Mouse (Mus musculus): ENCODE data around the gene Ipcef1. TPM values are rescaled to one million over a fixed set of nuclear protein-coding genes. Genes with fewer than 3 reads are reported as not detected.

Gene Ipcef1
- polyA plus RNA-seq, 1 experiment from 2014 or later = 1.2 TPM

DNA sequence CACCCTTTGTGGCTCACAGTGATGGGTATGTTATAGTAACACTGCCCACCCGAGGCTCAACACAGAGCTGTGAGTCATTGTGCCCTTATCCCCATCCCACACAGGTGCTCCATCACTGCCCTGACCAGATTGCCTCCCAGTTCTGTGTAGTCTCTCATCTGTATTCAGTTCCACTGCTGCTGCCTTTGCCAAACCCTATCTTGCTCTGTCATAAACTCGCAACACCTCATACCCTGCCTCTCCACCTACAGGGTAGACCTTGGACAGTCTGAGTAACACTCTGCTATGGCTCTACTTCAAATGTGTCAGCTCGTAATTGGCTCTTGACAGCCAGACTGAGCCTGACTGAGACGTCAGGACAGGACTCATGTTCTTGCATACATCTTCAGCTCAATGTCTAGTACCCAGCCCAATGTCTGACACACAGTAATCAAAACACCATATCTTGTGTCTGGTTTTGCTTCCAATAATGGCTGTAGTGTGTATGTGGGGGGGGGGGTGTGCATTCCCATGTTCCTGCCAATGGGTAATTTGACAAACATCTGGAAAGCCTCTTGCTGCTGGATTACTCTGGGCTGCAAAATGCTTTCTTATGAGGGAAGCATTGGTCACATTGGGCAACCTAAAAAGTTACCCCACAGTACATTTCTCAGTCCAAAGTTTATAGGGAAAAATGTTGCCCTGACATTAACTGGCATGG, 64.7 kb downstream of the Ipcef1 start:
- Histone ChIP-seq H3K4me3 (no peak overlapping the region), H3K9ac (no peak overlapping the region), H3K36me3 (no peaks in the 10 kb centered on the region), H3K9me3 (no peaks in the 10 kb centered on the region), H3K27ac (replicated peaks) (no peak overlapping the region), H3K27me3 (no peaks in the 10 kb centered on the region), H3K4me2 (no peak overlapping the region), H3K4me1 (replicated peaks) (no peaks in the 10 kb centered on the region)
- WGBS = 83% methylated on average over 4 of the region's 4 CpGs
- no peak for ATAC-seq (ENCODE audit: low read depth)

DNA sequence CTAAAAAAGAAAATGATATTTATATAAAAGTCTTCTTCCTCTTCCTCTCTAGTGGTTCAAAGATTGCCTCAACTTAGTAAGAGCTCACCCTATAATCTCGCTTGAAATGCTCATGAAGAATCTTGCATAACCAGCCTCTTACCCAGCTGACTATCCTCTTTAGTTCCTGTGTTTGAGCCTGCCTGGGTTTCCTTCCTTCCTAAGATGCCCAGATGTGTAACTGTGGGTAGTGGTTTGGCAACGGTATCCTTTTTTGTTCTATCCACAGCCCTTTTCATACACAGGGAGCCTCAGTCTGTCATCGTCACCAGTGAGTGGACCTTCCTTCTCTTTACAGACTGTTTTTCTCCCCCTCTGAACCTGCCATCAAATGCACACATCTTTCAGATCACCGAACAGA, 66.0 kb downstream of the Ipcef1 start:
- no peak for ATAC-seq (ENCODE audit: low read depth)
- 92% methylated on average over 4 of the region's 4 CpGs for WGBS
- H3K27ac ChIP-seq (replicated peaks) = no peak overlapping the region
- no peaks in the 10 kb centered on the region for H3K4me1 ChIP-seq (replicated peaks)
- H3K4me3 ChIP-seq = no peak overlapping the region
- H3K27me3 ChIP-seq = no peaks in the 10 kb centered on the region
- H3K9me3 ChIP-seq = no peaks in the 10 kb centered on the region
- no peak overlapping the region for H3K4me2 ChIP-seq
- no peak overlapping the region for H3K9ac ChIP-seq
- H3K36me3 ChIP-seq = no peaks in the 10 kb centered on the region

DNA sequence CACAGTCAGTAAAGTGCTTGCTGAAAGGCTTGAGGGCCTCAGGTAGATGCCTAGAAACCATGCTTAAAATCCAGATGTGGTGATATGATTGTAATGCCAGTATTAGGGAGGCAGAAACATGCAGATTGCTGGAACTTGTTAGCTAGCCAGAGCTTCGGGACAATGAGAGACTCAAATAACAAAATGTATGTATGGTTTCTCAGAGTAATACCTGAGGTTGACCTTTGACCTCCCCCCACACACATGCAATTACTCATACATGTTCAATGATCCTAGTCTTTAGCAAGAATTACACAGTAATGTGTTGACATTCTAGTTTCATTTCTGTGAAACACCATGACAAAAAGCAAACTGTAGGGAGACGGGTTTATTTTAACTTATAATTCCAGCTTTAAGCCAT, 68.8 kb downstream of the Ipcef1 start:
- H3K9me3 ChIP-seq = no peaks in the 10 kb centered on the region
- H3K4me1 ChIP-seq (replicated peaks) = no peaks in the 10 kb centered on the region
- no peak for ATAC-seq (ENCODE audit: low read depth)
- no peak overlapping the region for H3K27ac ChIP-seq (replicated peaks)
- no peak overlapping the region for H3K4me3 ChIP-seq
- no peak overlapping the region for H3K9ac ChIP-seq
- no peaks in the 10 kb centered on the region for H3K36me3 ChIP-seq
- no peak overlapping the region for H3K4me2 ChIP-seq
- no peaks in the 10 kb centered on the region for H3K27me3 ChIP-seq
- 90% methylated on average over 2 of the region's 2 CpGs for WGBS

DNA sequence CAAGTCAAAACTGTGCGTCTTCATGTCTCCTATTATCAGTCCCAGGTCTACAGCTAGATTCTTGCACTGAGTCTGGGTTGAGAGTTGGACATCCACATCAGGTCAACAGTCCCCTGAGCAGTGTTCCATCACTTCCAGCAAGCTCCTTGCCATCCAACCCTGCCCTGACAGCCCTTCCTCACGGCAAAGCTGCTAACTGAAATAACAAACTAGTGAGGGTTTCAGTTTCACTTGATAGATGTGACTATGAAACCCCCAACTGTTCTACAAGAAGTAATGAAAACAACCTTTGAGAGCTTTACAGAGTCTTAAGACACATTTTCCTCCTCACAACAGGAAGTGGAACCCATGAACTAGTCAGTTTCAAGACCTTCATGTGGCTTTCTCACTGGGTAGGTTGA, 69.5 kb downstream of the Ipcef1 start:
- Histone ChIP-seq H3K4me1 (replicated peaks) (no peaks in the 10 kb centered on the region), H3K36me3 (no peaks in the 10 kb centered on the region), H3K27ac (replicated peaks) (no peak overlapping the region), H3K4me2 (no peak overlapping the region), H3K9ac (no peak overlapping the region), H3K9me3 (no peaks in the 10 kb centered on the region), H3K27me3 (no peaks in the 10 kb centered on the region), H3K4me3 (no peak overlapping the region)
- ATAC-seq (ENCODE audit: low read depth) = no peak
- WGBS = 78% methylated on average over 2 of the region's 2 CpGs

DNA sequence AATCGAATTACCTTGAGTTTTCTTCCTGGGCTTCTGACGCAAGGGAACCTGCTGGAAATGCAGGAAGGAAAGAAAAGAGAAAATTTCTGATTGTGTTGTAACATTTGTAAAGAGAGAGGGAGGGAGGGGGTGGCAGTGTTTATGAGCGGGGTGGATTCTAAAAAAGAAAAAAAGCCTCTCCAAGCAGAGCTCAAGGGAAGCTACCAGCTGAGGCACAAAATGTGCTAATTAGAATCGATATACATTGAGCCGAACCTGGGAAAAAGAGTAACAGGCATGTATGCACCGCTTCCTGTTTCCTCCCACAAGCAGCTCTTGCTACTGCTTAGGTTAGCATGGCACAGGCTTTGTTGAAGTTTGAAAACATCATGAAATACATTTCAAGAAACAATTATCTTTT, 72.0 kb downstream of the Ipcef1 start:
- Histone ChIP-seq H3K36me3 (no peaks in the 10 kb centered on the region), H3K9ac (peak overlapping the region; percentile 58), H3K4me2 (peak overlapping the region; percentile 44), H3K27ac (replicated peaks) (peak overlapping the region; percentile 28; the same call in 1 of the 2 replicates), H3K9me3 (no peaks in the 10 kb centered on the region), H3K4me3 (peak overlapping the region; percentile 24), H3K4me1 (replicated peaks) (no peaks in the 10 kb centered on the region), H3K27me3 (no peaks in the 10 kb centered on the region)
- ATAC-seq (ENCODE audit: low read depth) = peak; percentile 59; the same call in 1 of the 2 replicates
- WGBS = 27% methylated on average over 6 of the region's 6 CpGs

DNA sequence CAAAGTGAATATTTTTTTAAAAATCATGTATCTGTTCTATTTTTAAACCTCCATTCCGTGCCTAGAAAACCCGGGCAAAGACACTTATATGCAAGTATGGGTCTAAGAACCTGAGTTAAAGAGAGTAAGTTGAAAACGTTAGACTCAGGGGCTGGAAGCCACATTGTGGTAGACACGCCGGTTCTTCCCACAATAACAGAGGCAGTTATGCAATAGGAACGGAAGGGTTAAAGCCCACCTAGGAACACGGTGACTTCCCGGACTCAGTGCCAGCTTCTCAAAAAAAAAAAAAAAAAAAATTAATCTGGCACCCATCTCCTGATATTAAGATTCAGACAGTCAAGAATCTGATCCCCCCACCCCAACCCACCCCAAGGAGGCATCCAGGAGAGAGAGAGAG, 72.5 kb downstream of the Ipcef1 start:
- Histone ChIP-seq H3K36me3 (no peaks in the 10 kb centered on the region), H3K4me3 (peak overlapping the region; percentile 24), H3K27ac (replicated peaks) (0 out of 2 replicates have a peak overlapping the region, but pooled peaks have one; percentile 28), H3K4me1 (replicated peaks) (no peaks in the 10 kb centered on the region), H3K27me3 (no peaks in the 10 kb centered on the region), H3K9ac (peak overlapping the region; percentile 58), H3K4me2 (peak overlapping the region; percentile 44), H3K9me3 (no peaks in the 10 kb centered on the region)
- 56% methylated on average over 8 of the region's 8 CpGs for WGBS
- ATAC-seq (ENCODE audit: low read depth) = no peak

DNA sequence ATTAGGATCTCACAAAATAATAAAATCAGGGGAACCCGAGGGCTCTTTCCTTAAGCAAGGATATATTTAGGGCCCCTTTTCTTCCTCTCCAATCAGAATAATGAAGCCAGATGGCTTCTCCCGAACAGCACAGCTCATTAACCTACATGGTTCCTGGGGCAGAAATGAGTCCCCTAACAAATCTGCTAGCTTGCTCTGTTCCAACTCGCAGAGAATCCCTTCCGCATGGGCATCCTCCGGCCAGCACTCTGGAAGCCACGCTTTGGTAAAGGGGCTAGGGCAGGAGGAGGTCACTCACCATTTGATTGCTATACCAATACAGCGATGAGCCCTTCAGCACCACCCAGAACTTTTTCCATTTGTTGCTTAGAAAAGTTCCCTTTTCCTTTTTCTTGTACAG, 73.1 kb downstream of the Ipcef1 start:
- Histone ChIP-seq H3K27me3 (no peaks in the 10 kb centered on the region), H3K9ac (no peak overlapping the region)

DNA sequence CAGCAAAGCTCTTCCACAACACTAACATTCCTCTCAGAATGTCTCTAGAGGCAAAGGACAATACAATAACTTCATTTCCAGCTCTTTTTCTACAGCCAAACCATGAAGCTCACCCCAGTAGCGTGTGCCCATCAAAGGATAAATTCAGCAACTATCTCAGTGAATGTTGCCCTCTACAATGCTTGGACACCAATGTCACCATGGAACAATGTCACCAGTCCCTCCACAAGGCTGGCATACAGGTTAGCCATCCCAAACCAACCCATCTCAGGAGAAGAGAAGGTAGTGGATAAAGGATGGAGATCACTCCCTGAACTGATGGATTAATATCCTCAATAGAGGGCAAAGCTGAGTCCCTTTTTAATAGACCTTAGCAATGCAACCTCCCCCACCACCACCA, 73.5 kb downstream of the Ipcef1 start:
- 94% methylated on average over 1 of the region's 1 CpGs for WGBS
- no peak overlapping the region for H3K27ac ChIP-seq (replicated peaks)
- no peaks in the 10 kb centered on the region for H3K27me3 ChIP-seq
- no peaks in the 10 kb centered on the region for H3K4me1 ChIP-seq (replicated peaks)
- no peak overlapping the region for H3K4me3 ChIP-seq
- ATAC-seq (ENCODE audit: low read depth) = peak; percentile 32; the same call in 1 of the 2 replicates
- no peak overlapping the region for H3K9ac ChIP-seq
- no peaks in the 10 kb centered on the region for H3K36me3 ChIP-seq
- H3K9me3 ChIP-seq = no peaks in the 10 kb centered on the region
- peak overlapping the region; percentile 7; the same call in 1 of the 2 replicates for H3K4me2 ChIP-seq

More for the DNA sequence above, 73.1 kb downstream of the Ipcef1 start:
- Histone ChIP-seq H3K4me3 (no peak overlapping the region), H3K36me3 (no peaks in the 10 kb centered on the region), H3K9me3 (no peaks in the 10 kb centered on the region), H3K4me2 (peak overlapping the region; percentile 44), H3K4me1 (replicated peaks) (no peaks in the 10 kb centered on the region), H3K27ac (replicated peaks) (0 out of 2 replicates have a peak overlapping the region, but pooled peaks have one; percentile 6)
- 61% methylated on average over 7 of the region's 7 CpGs for WGBS
- peak; percentile 72; the same call in 1 of the 2 replicates for ATAC-seq (ENCODE audit: low read depth)

DNA sequence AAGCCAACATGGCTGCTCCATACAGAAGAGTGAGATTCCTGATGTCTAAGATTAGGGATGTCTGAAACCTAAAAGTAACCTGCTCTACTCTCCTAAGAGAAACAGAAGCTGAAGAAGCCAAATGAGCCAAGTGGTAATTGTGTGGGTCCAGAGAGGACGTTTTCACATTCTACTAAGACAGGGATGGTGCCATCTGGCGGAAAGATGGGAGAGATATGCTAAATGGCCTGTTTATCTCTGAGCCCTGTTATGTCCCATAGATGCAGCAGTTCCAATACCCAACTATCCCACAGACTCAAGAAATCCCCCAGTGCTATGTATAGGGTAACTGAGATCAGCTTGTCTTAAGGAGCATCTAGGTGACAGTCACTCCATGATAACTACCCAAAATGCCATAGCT, 74.4 kb downstream of the Ipcef1 start:
- no peak overlapping the region for H3K4me2 ChIP-seq

DNA sequence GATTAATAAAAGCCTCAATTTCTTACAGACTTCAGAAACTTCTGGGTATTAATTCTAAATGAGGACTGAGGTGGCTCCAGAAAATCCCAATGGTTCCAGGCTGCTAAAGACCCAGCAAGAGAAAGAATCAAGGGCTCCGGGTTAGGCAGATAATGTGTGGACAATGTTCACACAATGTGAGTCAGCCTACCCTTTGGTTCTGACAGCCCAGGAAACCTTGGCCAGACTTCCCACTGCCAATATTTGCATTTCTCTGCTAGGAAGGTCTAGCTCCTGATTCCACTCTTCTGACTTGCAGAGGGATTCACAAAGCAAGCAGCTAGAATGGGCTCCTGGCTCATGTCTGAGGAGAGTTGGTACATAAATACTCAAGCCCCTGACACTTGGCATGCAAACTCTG, 83.9 kb downstream of the Ipcef1 start:
- no peak for ATAC-seq (ENCODE audit: low read depth)

More for the DNA sequence above, 74.4 kb downstream of the Ipcef1 start:
- WGBS = 86% methylated on average over 2 of the region's 2 CpGs
- no peak overlapping the region for H3K9ac ChIP-seq
- H3K27me3 ChIP-seq = no peaks in the 10 kb centered on the region
- no peak overlapping the region for H3K27ac ChIP-seq (replicated peaks)
- no peaks in the 10 kb centered on the region for H3K36me3 ChIP-seq
- no peak overlapping the region for H3K4me3 ChIP-seq
- H3K4me1 ChIP-seq (replicated peaks) = no peaks in the 10 kb centered on the region
- no peaks in the 10 kb centered on the region for H3K9me3 ChIP-seq
- ATAC-seq (ENCODE audit: low read depth) = no peak

DNA sequence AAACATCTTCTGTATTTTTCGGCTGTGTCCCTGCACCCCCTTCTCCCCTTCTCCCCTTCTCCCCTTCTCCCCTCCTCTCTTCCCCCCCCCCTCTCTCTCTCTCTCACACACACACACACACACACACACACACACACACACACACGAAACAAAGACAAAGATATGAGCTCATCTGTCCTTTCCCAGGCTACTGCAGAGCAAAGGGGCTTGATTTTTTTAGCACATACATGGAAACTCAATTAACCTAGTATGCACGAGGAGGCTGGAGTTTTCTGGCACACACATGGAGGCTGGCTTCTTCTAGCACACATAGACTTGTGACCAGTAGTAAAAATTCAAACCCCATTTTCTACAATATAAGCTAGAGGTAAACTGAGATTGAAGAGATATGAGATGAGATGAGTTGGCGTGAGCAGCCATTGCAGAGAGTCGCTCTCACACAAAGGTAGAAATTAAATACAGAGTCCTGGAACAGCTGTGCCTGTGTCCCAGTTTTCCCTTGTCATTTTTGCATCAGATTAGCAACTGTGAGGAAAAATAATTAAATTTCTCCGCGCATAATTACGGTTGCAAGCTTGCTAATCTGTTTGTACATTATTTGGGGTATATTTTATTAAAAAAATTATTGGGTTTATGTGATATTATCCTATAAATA, 84.6 kb downstream of the Ipcef1 start:
- Histone ChIP-seq H3K4me2 (no peak overlapping the region), H3K27ac (replicated peaks) (no peak overlapping the region), H3K4me3 (no peak overlapping the region), H3K27me3 (no peaks in the 10 kb centered on the region), H3K4me1 (replicated peaks) (no peaks in the 10 kb centered on the region), H3K9ac (no peak overlapping the region), H3K9me3 (no peaks in the 10 kb centered on the region), H3K36me3 (no peaks in the 10 kb centered on the region)
- 78% methylated on average over 8 of the region's 8 CpGs for WGBS
- no peak for ATAC-seq (ENCODE audit: low read depth)

More for the DNA sequence above, 83.9 kb downstream of the Ipcef1 start:
- H3K4me2 ChIP-seq = no peak overlapping the region
- no peaks in the 10 kb centered on the region for H3K27me3 ChIP-seq
- H3K4me1 ChIP-seq (replicated peaks) = no peaks in the 10 kb centered on the region
- no peak overlapping the region; the same call in 1 of the 2 replicates for H3K27ac ChIP-seq (replicated peaks)
- WGBS = 69% methylated on average over 1 of the region's 1 CpGs
- H3K36me3 ChIP-seq = no peaks in the 10 kb centered on the region
- no peaks in the 10 kb centered on the region for H3K9me3 ChIP-seq
- no peak overlapping the region for H3K4me3 ChIP-seq
- no peak overlapping the region for H3K9ac ChIP-seq

DNA sequence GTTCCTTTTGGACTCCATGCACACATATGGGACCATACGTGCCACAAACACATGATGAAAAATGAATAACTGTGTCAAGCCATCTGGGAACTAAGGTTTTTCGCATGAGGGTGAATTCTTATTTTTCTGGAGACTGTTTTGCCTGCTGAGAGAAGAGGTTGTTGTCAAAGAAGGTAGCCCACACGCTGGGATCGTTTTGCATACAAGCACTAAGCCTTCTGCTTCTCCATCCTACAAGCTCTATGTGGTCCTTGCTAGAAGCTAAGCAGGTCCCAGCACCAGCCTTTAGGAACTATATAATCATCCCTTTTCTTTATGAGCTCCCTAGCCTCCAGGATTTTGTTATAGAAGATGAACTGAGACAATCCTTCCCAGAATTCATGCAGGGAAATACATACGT, 93.5 kb downstream of the Ipcef1 start:
- no peak overlapping the region for H3K27ac ChIP-seq (replicated peaks)
- no peaks in the 10 kb centered on the region for H3K27me3 ChIP-seq
- H3K4me2 ChIP-seq = no peak overlapping the region
- WGBS = 79% methylated on average over 5 of the region's 5 CpGs
- H3K36me3 ChIP-seq = no peaks in the 10 kb centered on the region
- H3K4me1 ChIP-seq (replicated peaks) = no peaks in the 10 kb centered on the region
- H3K9ac ChIP-seq = no peak overlapping the region
- H3K4me3 ChIP-seq = no peak overlapping the region
- no peak for ATAC-seq (ENCODE audit: low read depth)
- no peaks in the 10 kb centered on the region for H3K9me3 ChIP-seq

Data from neural tube, embryonic 13.5 days (tissue).